Mouse (Mus musculus) liver, adult 2 months (tissue): ENCODE data around the gene Anxa3.

Experiments used
- CTCF ChIP-seq: fragments of 200-500 bp; IDR thresholded peaks from 2 replicates; pipeline ENCODE4 v1.5.1; 2011; ENCODE audit warnings: low read depth, low read length, control low read depth
- POLR2A ChIP-seq: fragments of 200-500 bp; IDR thresholded peaks from 2 replicates; pipeline ENCODE4 v1.6.1; 2011; ENCODE audit warnings: low read length, control low read depth; ENCODE audit not compliant: insufficient read depth; ENCODE audit errors: extremely low read depth

DNA sequence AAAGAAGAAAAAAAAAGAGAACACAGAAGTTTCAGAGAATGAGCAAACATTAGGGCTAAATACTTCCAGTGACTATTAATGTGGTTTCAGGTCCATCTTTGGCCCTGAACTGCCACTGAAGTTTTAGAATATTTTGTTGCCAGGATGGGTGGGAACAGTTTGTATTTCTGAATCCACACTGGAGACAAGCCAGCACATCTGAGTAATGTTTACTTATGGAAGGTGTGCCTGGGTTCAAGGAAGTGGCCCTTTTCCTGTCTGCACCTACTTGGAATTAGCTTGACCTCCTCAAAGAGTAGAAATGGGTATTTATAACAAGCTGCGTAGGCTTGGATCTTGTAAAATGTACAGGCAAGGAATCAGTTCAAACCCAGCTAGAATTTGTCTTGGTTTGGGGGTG, 2.6 kb downstream of the Anxa3 start:
- TF ChIP-seq CTCF (no peak), POLR2A (no peak)
